Mouse (Mus musculus) heart, postnatal 4 days (tissue): ENCODE data around the gene Timp3. TPM values are rescaled to one million over a fixed set of nuclear protein-coding genes. Genes with fewer than 3 reads are reported as not detected.

Source experiments
- DNase-seq: peaks from one replicate; pipeline ENCODE4 v3.0.0; 2021
- total RNA-seq, 2 experiments: library from RNA; stranded (reverse); gene quantifications; 2 replicates each; pipeline ENCODE4 v1.2.3; 2021

Gene Timp3
- total RNA-seq, 2 experiments from 2014 or later, result 139 to 143 TPM

DNA sequence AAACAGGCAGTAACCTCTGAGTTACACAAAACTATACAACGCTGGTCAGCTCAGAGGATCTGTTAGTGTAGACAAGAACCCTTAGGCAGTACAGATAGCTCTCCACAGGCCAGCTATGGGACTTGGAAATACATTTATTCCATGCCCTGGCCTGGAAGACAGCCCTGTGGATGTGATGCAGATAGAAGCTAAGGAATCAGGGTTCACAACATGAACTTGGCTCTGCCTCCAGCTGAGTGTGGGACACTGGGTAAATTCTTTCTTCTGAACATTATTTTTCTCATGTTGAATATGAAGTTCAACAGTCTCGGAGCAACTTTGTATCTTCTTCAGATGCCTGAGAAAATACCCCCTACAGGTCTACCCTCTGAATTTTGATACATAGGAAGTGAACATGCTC lies 2.9 kb upstream of the Timp3 start:
- no peak for DNase-seq

DNA sequence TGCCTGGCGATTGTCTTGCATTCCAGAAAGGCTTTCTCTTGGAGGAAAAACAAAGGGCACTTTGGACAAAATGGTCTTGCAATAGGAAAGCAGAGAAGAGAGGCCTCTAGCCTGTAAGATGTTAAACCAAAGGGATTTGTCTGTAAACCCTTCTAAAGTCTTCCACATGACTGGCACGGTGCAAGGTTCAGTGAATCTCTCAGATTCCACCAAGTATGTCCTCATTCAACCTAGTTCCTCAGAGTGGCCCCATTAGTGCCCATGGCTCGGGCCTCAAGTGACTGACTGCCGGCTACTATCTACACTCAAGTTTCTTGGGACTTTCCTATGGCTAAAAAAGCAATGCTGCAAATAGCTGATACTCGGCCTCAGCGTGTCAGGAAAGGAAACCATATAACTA lies 1.8 kb upstream of the Timp3 start:
- DNase-seq, result no peak

DNA sequence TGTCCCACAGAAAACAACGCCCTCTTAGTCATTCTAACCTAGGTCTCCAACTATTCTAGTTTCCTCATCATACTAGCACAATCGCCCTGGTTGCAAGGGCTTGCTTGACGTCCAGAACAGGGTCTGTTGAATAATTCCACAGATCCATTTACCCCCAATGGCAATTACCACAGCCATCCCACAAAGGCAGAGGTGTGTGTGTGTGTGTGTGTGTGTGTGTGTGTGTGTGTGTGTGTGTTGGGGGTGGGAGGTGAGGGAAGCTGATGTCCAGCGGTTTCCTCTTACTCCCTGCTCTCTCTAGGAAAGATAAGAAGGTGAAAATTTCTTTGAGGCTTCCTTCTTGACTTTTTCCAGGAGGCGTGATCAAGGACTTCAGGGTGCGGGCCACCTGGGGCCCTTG lies 377 bp upstream of the Timp3 start:
- DNase-seq, result no peak

DNA sequence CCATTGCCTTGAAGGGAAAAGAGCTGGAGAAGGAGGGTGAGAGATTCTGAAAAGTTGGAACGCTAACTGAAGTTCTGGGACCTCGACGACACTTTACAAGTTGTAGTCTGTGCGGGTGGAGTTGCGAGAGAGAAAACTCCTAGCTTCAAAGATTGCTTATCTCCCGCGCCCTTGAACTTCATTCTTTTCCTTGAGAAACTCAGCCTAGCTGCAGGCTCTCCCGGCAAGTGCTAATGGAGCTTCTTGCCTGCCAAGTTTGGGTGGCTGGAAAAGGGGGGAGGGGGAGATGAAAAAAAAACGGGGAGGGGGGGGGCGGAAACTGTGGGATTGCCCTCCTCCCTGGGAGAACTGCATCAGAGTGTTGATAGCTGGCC lies 932 bp downstream of the Timp3 start:
- DNase-seq, result no peak

DNA sequence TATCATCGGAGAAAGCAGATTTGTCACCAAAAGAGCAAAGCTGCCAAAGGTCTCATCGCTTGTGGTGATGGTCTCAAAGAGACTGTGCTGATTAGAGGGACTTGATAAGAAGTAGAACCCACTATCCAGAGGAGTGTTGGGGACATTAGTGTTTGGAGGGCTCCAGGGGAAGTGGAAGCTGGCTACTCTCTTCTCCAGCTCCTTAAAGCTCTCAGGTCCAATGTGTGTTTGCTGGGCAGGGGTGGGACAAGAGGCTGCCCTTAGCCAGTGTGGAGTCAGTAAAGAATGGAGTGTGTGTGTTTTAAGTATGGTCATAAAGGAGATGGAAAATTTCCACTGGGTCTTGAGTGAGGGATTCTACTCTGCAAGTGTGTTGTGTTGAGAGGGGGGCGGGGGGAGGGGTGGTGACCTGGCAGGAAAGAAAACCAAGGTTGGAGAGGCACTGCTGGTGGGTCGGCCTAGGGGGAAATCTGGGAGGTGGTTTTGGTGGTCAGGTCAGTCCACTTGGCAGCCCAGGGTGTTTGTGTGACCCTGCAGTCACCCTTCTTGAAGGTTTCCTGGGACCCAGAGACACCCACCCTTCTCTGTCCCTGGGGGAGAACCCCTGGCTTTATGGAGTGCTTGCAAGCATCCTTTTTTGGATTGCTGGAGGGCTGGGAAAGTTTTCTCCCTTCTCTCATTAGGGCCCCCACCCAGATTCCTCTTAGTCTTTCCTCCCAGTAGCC lies 1.6 kb downstream of the Timp3 start:
- DNase-seq, result no peak

DNA sequence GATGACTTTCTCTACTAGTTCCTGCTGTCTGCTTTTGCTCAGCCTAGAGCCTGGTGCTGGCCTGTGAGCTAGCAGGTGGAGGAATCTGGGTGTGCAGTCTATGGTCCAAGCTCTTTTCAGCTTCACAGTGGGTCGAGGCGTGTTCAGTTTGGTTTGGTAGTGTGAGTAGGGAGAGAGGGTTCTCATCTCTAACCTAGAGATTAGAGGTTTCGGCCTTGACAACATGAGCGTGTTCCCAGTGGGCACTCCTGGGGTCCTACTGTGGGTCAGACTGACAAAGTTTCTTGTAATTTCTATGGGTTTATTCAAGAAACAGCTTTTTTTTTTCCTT lies 2.1 kb downstream of the Timp3 start:
- DNase-seq, result no peak

DNA sequence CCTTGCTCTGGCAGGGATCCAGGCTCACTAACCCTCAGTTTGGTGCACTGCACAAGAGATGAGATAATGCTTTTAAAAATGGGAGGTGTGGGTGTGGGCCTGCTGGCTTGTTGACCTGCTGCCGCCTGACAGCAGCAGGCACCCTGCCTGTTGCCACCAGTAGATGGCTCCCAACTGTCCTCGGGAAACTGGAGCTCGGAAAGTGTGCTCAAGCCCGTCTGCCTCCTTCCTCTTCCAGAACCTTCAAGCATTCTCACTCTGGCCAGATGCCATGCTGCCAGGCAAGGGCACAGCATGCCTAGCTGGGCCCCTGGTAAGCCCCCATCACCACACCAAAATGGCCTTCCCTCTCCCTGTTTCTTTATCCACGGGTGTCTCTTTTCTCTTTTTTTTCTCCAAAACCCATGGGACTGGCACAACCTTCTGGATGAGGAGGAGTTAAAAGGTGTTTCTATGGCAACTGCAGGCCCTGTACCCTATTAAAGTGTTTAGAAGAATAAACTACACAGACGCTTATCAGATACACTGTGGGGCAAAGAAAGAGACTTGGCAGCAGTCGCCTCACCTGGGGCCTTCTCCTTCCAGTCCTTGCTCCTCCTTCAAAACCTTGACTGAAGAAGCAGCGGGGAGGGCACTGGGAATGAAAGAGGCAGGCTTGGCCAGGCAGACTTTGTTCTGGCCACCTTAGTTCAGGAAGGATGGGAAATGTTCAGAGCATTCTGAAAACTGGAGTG lies 2.8 kb downstream of the Timp3 start:
- DNase-seq, result peak; percentile 85

DNA sequence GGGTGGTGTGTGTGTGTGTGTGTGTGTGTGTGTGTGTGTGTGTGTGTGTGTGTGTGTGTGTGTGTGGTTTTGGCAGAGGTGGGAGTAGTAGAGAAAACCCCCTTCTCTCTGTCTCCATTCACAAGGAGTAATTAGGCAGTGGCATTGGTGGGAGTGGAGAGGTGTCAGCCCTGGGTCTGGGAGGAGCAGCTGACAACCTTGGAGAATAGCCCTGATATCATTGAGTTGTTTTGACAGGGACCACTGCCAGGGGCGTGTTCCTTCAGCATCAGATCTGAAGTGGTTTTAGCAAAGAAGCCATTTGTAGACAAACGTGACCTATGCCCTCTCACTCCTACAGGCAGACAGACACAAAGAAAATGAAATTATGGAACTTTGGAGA lies 3.3 kb downstream of the Timp3 start:
- no peak for DNase-seq

DNA sequence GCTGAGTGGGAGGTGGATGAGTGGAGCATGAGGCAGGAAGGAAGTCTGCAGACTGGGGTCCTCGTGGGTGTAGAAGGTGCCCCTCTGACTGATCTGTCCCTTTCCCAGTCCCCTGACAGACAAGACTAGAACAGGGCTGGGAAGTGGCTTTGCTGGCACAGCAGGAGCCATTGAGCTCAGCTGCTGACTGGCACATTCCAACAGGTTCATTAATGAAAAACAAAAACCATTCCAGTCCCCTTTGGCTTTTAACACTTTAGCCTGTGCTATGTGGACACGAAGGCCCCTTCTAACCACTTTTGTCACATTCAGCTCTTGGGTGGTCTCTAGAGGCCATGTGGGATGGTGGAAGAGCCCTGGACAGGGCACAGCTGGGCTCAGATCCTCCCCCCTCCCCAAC lies 4.4 kb downstream of the Timp3 start:
- no peak for DNase-seq

DNA sequence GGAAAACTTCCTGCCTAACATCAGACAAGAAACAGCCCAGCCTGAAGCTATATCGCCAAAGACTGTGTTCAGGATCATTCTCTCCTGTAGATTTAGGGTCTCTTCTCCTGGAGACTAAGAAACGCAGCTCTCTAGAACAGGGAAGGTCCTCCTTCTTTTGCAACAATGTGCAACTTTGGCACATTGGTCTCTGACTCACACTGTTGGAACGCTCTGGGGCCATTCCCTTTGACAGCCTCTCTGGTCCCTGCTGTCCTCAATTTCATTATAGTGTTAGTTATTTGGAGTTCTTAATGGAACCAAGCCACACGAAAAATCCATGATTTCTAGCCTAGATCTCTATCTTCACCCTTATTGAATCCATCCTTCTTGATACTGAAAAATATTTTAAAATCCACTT lies 7.1 kb downstream of the Timp3 start:
- peak; percentile 12 for DNase-seq

DNA sequence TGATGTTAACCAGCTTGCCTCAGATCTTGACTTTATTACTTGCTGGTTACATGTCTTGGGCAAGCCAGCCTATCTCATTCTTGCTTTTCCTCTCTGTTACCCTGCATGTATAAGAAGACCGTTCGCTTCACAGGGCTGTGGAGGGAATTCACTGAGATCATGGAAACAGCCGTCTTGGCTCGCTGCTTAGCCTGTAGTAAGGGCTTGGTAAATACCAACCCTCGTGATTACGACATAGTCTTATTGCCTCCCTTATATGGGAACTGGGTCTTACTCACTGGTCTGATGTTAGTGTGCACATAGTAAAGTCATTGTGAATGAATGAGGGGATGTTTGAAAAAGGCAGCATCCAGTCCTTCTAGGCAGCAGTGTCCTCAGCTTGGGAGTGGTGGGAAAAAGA lies 10.4 kb downstream of the Timp3 start:
- DNase-seq, result peak; percentile 63

DNA sequence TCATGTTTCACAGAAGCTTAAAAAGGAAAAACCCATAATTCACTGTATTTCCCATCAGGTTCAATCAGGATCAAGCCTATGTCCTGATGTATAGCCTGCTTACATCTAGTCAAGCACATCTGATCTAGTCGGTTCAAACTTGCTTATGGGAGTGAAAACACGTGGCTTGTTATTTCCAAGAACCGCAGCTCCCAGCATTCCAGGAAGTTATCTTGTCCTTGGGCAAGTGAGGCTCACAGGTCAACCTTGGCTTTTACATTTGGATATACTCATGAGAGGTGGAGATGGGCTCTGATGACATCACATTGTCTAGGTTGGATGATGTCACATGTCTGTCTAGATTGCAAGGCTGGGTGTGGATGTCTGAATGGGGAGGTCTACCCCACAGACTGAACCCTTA lies 12.8 kb downstream of the Timp3 start:
- no peak for DNase-seq

DNA sequence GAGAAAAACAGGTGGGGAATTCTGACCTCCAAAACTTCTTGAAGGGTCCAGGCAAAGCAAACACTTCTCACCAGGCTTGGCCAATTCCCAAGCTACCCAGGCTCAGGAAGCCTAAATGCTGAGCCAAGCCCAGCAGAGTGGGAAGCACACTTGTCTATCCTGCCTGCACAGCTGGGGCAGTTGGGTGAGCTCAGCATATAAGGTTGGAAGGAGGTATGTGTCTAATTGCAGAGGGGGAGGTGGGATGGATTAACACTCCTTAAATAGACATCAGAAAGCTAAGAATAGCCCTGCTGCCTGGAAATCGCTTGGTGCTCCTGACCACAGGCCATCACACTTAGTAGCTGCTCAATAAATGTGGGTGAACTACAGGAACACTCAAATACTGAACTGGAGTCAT lies 13.3 kb downstream of the Timp3 start:
- no peak for DNase-seq

DNA sequence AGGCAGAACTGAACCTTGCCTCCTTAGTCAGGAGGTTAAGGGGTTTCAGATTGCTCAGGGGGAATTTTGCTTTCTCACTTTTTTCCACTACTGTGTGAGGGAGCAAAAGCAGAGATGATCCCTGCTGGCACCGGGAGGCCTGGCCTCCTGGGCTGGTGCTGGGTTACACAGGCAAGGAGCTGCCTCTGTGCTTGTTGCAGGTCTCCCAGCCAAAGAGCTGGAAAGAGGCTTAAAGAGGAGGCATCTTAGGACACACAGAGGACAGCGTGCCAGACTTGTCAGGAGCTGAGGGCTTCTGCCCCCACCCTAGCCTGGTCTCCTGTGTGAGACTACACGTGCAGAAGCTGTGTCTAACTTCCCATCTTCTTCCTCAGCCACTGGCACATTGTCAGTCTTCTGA lies 15.3 kb downstream of the Timp3 start:
- no peak for DNase-seq

DNA sequence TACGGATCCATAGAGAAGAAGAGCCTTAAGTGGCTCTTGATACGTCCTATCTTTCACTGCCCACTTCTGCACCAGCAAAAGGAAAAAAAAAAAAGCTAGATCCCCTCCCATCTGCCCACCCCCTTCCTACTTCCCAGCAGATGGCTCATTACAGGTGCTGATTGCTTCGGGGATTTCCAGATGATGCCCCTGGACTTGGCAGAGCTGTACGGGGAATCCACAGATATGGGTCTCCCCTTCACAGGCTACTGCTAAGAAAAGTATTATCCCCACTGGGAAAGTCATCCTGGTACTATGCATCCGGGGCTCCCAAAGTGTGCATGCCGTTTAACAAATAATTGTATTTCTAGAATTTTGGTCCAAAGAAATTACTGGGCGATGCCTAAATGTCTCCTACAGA lies 17.5 kb downstream of the Timp3 start:
- no peak for DNase-seq

DNA sequence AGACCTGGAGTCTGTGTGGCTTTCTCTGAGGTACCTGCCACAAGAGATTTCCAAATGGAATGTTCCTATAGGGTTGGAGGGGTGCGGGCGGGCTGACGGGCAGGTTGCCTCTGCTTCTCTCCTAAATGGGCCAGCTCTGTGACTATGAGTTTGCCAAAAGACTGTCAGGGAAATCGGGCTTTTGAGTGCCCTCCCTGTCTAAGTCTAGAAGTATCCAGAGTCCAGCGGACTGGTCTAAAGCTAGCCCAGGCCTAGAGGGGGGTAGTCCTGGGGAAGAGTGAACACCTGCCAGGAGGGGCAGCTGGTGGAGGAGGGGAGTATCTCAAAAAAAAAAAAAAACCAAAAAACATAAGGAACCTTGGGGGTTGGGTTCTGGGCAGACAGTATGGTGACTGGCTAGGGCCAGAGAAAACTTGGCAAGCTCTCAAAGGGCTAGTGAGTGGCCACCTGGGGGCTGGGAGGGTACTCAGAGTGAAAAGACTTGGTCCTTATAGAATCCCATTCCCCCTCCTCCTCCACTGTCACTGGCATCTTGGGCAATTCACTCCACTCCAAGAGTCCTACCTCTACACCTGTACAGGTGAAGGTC lies 18.5 kb downstream of the Timp3 start:
- no peak for DNase-seq

DNA sequence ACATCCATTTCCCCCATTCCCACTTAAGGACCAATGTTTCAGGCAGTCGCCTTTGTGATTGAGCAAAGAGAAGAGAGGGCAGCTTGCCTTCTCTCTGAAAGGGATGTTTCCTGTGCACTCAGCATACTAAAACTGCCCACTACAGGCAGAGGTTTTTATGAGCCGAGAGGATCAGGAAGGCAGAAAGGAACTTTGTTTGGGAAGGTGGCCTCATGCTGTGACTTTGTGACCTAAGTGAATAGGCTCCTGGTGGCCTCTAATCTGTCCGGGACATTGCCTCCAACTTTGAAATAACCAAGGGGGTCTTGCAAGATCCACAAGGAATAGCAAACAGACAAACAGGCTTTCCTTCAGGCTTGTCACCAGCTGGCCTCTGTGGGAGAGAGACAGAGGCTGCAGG lies 19.4 kb downstream of the Timp3 start:
- DNase-seq, result no peak

DNA sequence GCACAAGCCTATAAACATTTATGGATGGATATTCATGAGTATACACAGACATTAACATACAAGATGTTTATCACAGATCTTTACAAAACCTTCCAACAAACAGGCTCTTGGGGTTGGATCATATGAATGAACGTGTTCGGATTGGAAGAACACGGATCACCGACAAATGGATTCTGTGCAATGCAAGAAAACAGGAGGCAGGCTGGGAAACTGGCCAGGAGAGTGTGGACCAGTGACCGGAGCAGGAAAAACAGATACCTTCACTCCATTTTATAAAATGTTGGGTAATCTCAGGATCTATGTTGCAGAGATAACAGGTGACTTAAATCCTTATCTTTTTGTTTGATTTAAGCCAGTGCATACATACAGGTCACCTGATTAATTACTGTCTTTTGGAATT lies 20.0 kb downstream of the Timp3 start:
- DNase-seq, result no peak

DNA sequence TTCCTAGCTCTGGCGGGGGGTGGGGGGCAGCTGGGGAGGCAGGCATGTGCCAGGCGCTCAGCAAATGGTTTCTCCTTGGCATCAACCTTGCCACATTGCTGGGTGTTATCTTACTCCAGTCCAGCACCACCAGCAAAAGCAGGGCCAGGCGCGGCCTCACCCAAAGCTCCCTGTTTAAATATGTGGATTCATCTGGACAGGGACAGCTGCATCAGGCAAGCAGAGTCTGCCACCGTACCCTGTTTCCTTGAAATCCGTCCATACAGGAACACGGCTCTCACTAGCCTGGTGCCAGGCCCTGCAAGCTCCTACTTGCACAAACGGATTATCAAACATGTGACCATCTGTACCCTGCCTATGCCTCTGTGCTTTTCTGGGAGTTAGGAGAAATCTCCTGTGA lies 21.0 kb downstream of the Timp3 start:
- no peak for DNase-seq

DNA sequence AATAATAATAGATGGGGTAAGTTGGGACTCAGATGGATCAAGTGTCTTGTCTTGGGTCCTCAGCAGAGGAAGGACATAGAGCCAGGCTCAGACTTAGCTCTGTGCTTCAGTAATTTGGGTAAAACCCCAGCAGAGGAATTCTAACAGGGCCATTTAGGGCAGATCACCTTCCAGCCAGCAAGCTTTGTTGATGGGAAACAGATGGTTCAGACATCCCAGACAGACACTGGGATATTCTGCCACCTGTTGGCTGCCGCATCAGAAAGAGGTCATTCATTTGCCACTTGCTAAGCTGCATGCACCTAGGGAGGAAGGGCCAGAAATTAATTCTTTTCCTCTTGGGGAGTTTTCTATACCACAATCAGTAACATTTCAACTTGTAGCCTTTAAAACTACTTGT lies 21.8 kb downstream of the Timp3 start:
- DNase-seq, result no peak

DNA sequence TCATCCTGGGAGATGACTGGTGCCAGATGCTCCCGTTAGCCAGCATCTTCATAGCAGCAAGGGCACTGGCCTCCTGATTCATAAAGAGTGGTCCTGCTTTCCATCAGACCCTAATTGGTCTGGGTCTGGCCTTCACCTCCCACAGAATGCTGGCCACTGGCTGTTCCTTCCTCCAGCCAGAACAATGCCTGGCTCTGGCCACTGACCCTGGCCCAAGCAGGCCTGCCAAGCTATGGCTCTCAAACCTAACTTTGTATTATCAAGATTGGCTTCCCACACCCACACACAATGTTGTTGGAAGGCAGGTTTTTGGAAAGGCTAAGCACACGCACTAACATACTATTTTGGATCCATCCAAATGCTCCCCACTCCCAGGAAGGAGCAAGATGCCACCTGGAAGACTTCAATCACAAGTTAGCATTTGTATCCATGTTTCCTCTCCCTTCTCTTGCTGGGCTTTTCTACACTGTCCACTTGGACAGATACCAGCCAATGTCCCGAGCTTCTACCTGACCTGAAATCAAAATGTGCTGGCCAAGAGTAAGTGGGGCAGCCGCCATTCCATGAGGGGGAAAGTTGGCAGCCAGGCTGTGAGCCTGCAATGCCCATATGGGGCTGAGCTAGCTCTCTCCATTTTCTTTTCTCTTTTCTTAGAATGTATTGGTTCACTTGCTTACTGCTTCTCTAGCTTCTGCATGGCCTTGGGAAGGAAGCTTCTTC lies 23.3 kb downstream of the Timp3 start:
- no peak for DNase-seq

DNA sequence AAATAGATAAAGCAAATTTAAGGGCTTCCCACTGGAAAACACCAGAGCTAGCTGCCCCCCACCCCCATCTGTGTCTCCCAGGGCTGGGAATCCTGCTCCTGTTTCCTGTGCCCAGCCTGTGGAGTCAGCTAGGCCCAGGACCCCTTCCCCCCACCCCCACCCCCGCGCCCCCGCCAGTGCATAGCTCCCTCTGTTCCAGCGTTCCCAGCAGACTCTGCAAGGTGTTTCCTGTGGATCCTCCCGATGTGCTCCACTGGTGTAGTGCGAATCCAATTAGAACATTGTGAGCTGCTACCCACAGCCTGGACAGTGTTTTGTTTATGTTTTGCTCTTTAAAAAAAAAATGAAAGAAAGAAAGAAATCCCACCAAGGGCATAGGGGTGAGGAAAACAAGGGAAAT lies 25.1 kb downstream of the Timp3 start:
- DNase-seq, result no peak

DNA sequence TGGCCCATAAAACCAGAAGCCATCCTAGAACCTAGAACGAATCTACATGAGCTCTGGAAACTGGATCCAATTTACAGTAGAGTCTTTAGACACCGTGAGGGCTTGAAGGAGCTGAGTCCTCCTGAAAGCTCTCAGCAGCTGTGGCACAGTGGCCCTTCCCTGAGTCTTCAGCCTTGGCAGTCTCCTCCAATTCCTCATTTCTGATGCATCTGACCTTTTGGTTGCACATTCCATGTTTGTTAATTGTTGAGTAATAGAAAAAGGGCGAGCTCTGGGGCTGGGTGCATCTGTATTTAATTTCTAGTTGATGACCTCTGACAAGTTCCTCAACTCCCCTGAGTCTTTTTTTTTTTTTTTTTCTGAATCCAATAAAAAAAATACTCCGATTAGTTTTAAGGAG lies 28.0 kb downstream of the Timp3 start:
- no peak for DNase-seq

DNA sequence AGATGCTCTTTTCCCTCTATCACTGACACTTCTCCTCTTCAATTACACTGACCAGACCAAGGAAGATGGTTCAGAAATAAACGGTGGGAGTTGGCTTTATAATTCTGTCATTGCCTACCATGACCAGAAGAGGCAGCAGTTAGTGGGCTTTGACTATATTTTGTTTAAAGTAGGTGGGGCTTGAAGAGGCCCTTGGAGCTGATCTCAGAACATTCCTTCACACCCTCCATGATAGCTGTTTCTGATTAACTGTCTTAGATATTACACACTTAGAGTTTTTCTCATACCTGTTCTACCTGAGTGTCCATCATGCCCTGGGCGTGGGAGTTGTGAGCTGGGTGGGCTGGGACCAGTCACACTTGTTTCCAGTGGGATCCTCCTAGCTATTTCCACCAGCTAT lies 28.5 kb downstream of the Timp3 start:
- no peak for DNase-seq
